Mouse (Mus musculus): ENCODE measurements at regions not wholly inside any gene's neighbourhood (a gene's known extent, or its start where the extent isn't known, plus 50 kb on each side); places are given as distances from the start of the nearest gene placed in this dataset.
A peak's percentile ranks its signal among the peaks of the same experiment; 100 is the strongest.

DNA sequence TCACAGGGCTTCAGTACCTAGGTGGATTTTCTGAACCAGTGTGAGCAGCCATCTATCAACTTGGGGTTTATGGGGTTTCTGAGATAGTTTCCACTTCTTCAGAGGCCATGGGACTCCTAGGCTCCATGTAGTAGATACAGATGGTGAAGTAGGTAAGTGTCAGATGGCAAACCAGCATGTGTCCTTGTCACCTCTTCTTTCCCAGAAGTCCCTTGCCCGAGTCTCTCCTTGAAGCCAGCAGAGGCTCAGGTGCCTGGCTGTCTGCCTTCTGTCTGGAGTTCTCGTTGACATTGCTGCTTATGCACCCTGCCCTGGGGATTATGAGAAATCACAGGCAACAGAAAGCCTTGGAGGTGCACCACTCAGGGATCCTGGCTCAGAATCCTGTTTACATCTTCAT lies 476.9 kb downstream of the Gm10295 start:
- H3K36me3 ChIP-seq (replicated peaks): no peaks in the 10 kb centered on the region
- H3K9me3 ChIP-seq (replicated peaks): no peaks in the 10 kb centered on the region
- H3K27me3 ChIP-seq: no peaks in the 10 kb centered on the region
- H3K9ac ChIP-seq: no peak overlapping the region
- no peak for ATAC-seq (ENCODE audit: insufficient read depth)
- H3K27ac ChIP-seq (replicated peaks): no peak overlapping the region
- no peaks in the 10 kb centered on the region for H3K4me1 ChIP-seq (replicated peaks)
- no peak overlapping the region for H3K4me2 ChIP-seq
- no peak overlapping the region for H3K4me3 ChIP-seq (replicated peaks)
- WGBS (ENCODE audit: insufficient replicate concordance): 32% methylated on average over 2 of the region's 2 CpGs

GRCm38 (mm10) chr7:70870841-70871534 lies 480.3 kb downstream of the Gm10295 start:
- Histone ChIP-seq H3K4me1 (replicated peaks) (no peaks in the 10 kb centered on the region), H3K4me2 (no peak overlapping the region), H3K27ac (replicated peaks) (no peak overlapping the region), H3K36me3 (replicated peaks) (no peaks in the 10 kb centered on the region), H3K9ac (no peak overlapping the region), H3K4me3 (replicated peaks) (no peak overlapping the region), H3K9me3 (replicated peaks) (no peaks in the 10 kb centered on the region), H3K27me3 (no peaks in the 10 kb centered on the region)
- 50% methylated on average over 10 of the region's 10 CpGs for WGBS (ENCODE audit: insufficient replicate concordance)
- no peak for ATAC-seq (ENCODE audit: insufficient read depth)

- Histone ChIP-seq H3K9me3 (replicated peaks) (no peaks in the 10 kb centered on the region), H3K27ac (replicated peaks) (no peak overlapping the region), H3K36me3 (replicated peaks) (no peaks in the 10 kb centered on the region), H3K27me3 (no peaks in the 10 kb centered on the region), H3K4me1 (replicated peaks) (no peaks in the 10 kb centered on the region), H3K4me3 (replicated peaks) (no peak overlapping the region), H3K9ac (no peak overlapping the region), H3K4me2 (no peak overlapping the region)
- ATAC-seq (ENCODE audit: insufficient read depth): peak; percentile 40; the same call in 1 of the 2 replicates
- 36% methylated on average over 1 of the region's 1 CpGs for WGBS (ENCODE audit: insufficient replicate concordance)
Observed at GRCm38 (mm10) chr7:70869125-70869524, 482.2 kb downstream of the Gm10295 start.

DNA sequence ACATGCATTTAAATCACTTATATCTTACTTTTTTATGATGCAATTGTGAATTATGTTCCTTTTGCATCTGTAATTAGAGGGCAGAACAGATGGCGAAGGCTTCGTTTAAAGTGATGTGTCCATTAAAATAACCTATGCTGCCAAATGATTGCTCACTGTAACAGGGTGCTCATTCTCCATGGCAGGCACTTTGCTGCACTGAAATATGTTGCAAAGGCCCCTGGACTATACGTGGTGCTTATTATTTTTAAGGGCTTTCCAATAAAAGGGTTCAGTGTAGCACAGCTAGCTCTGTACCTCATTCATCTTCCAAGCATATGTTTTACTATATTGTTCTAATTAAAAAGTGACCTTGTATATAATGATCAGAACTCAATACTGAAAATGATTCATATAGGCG lies 491.3 kb downstream of the Gm10295 start:
- WGBS (ENCODE audit: insufficient replicate concordance): 65% methylated on average over 4 of the region's 4 CpGs
- H3K4me2 ChIP-seq: no peak overlapping the region
- ATAC-seq (ENCODE audit: insufficient read depth): no peak
- H3K27ac ChIP-seq (replicated peaks): no peak overlapping the region
- no peaks in the 10 kb centered on the region for H3K27me3 ChIP-seq
- H3K36me3 ChIP-seq (replicated peaks): no peaks in the 10 kb centered on the region
- no peak overlapping the region for H3K4me3 ChIP-seq (replicated peaks)
- no peak overlapping the region for H3K9ac ChIP-seq
- no peaks in the 10 kb centered on the region for H3K9me3 ChIP-seq (replicated peaks)
- H3K4me1 ChIP-seq (replicated peaks): no peaks in the 10 kb centered on the region

GRCm38 (mm10) chr7:70850726-70851125 lies 484.2 kb upstream of the Nr2f2 start:
- WGBS (ENCODE audit: insufficient replicate concordance): 69% methylated on average over 2 of the region's 2 CpGs

DNA sequence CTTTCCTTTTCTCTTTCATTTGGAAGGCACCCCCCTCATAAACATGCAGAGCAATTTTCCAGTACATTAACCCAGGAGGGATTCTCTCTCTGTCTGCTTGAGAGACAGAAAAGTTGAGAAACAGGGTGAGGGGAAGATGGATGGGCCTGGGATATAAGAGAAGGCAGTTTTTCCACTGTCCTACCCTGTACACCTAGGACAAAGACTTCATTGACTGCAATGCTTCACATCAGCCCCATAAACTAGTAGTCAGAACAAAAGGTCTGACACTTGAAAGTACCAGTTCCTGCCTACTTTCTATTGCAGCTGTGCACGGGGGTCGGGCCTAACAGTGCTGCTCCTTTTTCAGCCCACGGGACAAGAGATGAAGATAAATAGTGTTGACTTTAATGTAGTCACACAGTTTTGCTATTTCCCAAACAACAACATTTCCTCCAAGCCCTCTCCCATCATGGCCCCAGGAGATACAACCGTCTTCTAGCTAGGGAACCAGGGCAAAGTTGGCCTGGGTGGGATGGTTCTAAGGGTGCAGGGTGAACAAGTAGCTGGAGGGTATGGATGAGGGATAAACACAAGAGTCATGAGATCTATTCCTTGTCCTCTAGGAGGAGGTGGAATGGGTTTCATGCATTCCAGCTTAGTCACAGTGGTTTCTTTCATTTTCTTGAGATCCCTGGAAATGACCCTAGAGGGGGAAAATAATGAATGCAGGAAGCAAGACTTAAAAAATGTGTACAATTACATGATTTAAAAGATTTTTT lies 481.7 kb upstream of the Nr2f2 start:
- Histone ChIP-seq H3K27ac (replicated peaks) (no peak overlapping the region), H3K27me3 (no peaks in the 10 kb centered on the region), H3K9me3 (replicated peaks) (no peaks in the 10 kb centered on the region), H3K36me3 (replicated peaks) (no peaks in the 10 kb centered on the region), H3K4me1 (replicated peaks) (no peaks in the 10 kb centered on the region), H3K9ac (no peak overlapping the region), H3K4me3 (replicated peaks) (no peak overlapping the region), H3K4me2 (no peak overlapping the region)
- 64% methylated on average over 4 of the region's 4 CpGs for WGBS (ENCODE audit: insufficient replicate concordance)
- no peak for ATAC-seq (ENCODE audit: insufficient read depth)

More at GRCm38 (mm10) chr7:70850726-70851125, 484.2 kb upstream of the Nr2f2 start:
- no peaks in the 10 kb centered on the region for H3K27me3 ChIP-seq
- H3K9me3 ChIP-seq (replicated peaks): no peaks in the 10 kb centered on the region
- no peak overlapping the region for H3K4me2 ChIP-seq
- H3K4me3 ChIP-seq (replicated peaks): no peak overlapping the region
- no peak for ATAC-seq (ENCODE audit: insufficient read depth)
- no peak overlapping the region for H3K27ac ChIP-seq (replicated peaks)
- H3K4me1 ChIP-seq (replicated peaks): no peaks in the 10 kb centered on the region
- H3K9ac ChIP-seq: no peak overlapping the region
- H3K36me3 ChIP-seq (replicated peaks): no peaks in the 10 kb centered on the region

DNA sequence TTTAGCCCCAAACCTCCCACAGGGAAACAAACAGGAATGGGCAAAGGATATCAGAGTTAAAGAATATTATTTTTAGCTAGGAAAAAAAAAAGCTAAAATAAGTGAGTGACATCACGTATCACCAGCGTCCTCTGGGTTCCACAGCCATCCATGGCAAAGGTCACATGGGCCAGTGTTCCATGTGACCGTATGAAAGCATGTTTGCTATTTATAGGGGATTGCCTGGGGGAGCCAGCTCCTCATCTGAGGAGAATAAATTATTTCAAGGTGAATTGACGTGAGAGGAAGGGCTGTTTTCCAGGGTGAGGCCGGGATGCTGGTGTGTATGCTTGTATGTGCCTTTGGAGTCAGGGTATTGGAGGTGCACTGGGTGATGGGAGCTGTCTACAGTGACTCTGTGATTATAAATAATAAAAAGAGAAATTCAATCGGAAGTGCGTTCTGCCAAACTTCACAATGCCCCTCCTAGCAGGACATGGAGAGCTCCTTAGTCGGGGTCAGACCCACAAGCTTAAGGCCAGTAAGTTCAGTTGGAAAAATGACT lies 481.0 kb upstream of the Nr2f2 start:
- H3K4me1 ChIP-seq (replicated peaks): no peaks in the 10 kb centered on the region
- H3K4me2 ChIP-seq: no peak overlapping the region
- no peaks in the 10 kb centered on the region for H3K36me3 ChIP-seq (replicated peaks)
- no peaks in the 10 kb centered on the region for H3K27me3 ChIP-seq
- H3K4me3 ChIP-seq (replicated peaks): no peak overlapping the region
- H3K9ac ChIP-seq: no peak overlapping the region
- H3K9me3 ChIP-seq (replicated peaks): no peaks in the 10 kb centered on the region
- no peak for ATAC-seq (ENCODE audit: insufficient read depth)
- WGBS (ENCODE audit: insufficient replicate concordance): 67% methylated on average over 8 of the region's 8 CpGs
- H3K27ac ChIP-seq (replicated peaks): no peak overlapping the region

DNA sequence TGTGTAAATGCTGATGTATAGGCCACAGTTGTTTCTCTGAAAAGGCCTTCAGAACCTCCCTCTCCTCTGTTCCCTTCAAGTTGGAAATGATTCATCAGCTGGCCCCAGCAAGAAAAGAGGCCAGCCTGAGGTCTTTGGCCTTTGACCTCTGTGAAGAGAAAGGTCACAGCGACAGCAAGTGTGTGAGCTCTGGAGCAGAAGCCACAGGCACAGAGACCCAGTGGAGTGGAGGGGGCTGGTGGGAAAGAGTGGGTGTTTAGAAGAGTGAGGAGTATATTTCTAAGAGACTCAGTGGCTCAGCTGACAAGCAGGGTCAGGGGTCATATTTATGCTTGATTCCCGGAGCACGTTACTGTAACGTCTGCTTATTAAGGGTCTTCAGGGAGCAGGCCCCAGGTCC lies 479.5 kb upstream of the Nr2f2 start:
- WGBS (ENCODE audit: insufficient replicate concordance): 49% methylated on average over 4 of the region's 4 CpGs
- H3K36me3 ChIP-seq (replicated peaks): no peaks in the 10 kb centered on the region
- no peak overlapping the region for H3K27ac ChIP-seq (replicated peaks)
- no peaks in the 10 kb centered on the region for H3K27me3 ChIP-seq
- no peak overlapping the region for H3K9ac ChIP-seq
- no peak for ATAC-seq (ENCODE audit: insufficient read depth)
- H3K4me1 ChIP-seq (replicated peaks): no peaks in the 10 kb centered on the region
- no peaks in the 10 kb centered on the region for H3K9me3 ChIP-seq (replicated peaks)
- H3K4me2 ChIP-seq: no peak overlapping the region
- no peak overlapping the region for H3K4me3 ChIP-seq (replicated peaks)

GRCm38 (mm10) chr7:70840142-70840541 lies 473.6 kb upstream of the Nr2f2 start:
- Histone ChIP-seq H3K36me3 (replicated peaks) (no peaks in the 10 kb centered on the region), H3K4me1 (replicated peaks) (no peaks in the 10 kb centered on the region), H3K27me3 (no peaks in the 10 kb centered on the region), H3K9me3 (replicated peaks) (no peaks in the 10 kb centered on the region), H3K27ac (replicated peaks) (no peak overlapping the region), H3K4me2 (no peak overlapping the region), H3K4me3 (replicated peaks) (no peak overlapping the region), H3K9ac (no peak overlapping the region)
- WGBS (ENCODE audit: insufficient replicate concordance): 83% methylated on average over 1 of the region's 1 CpGs
- no peak for ATAC-seq (ENCODE audit: insufficient read depth)

- Histone ChIP-seq H3K4me3 (replicated peaks) (no peak overlapping the region), H3K4me2 (no peak overlapping the region), H3K27me3 (no peaks in the 10 kb centered on the region), H3K27ac (replicated peaks) (no peak overlapping the region), H3K4me1 (replicated peaks) (no peaks in the 10 kb centered on the region), H3K9ac (no peak overlapping the region), H3K9me3 (replicated peaks) (no peaks in the 10 kb centered on the region), H3K36me3 (replicated peaks) (no peaks in the 10 kb centered on the region)
- ATAC-seq (ENCODE audit: insufficient read depth): no peak
- WGBS (ENCODE audit: insufficient replicate concordance): 58% methylated on average over 2 of the region's 2 CpGs
Observed at GRCm38 (mm10) chr7:70839190-70839589, 472.7 kb upstream of the Nr2f2 start.

DNA sequence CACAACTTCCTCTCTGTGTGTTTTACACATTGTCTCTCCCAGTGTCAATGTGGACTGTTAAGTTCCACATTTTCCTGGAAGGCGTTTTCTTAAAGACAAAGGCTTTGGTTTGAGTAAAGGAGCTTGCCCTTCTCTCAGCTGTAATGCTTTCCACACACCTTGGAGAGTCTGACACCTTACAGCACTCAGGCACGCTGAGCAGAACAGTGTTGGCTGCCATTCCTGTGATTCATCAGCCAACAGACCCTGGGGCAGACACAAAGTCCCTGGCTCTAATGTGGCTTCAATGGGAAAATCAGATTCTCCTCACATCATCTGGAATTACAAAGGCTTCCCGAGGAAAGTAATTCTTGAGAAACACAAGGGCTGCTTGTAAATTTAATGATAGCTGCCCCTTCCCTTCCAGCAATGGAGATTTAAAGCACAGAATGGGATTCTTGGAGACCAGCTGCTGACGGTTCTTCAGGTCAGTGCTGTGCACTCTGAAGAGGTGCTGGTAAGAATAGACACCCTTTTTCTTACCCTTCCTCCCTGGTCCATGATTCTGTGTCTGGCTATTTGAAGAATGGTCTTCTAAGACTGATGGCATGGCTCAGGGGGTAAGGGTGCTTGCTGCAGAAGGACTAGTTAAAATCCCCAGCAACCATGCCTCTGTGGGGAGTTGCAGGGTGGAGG lies 468.4 kb upstream of the Nr2f2 start:
- Histone ChIP-seq H3K4me1 (replicated peaks) (no peaks in the 10 kb centered on the region), H3K27me3 (no peaks in the 10 kb centered on the region), H3K36me3 (replicated peaks) (no peaks in the 10 kb centered on the region), H3K4me2 (no peak overlapping the region), H3K4me3 (replicated peaks) (no peak overlapping the region), H3K27ac (replicated peaks) (no peak overlapping the region), H3K9ac (no peak overlapping the region), H3K9me3 (replicated peaks) (no peaks in the 10 kb centered on the region)
- 36% methylated on average over 4 of the region's 4 CpGs for WGBS (ENCODE audit: insufficient replicate concordance)
- ATAC-seq (ENCODE audit: insufficient read depth): no peak
